Mouse (Mus musculus): ENCODE data around the gene Atp4a.

The Atp4a gene

GRCm38 (mm10) chr7:30711942-30712341, at the start of gene Atp4a:
Gene Atp4a, plus strand, starts transcription at chr7:30712209.
- in situ Hi-C loops (cut with MboI, MseI), result loop anchor here in 1 of 2 experiments (25.0 kb wide), 1 partner anchor 1100 kb away; no protein-coding TSS in a partner anchor

GRCm38 (mm10) chr7:30664529-30665200, 47.3 kb upstream of the Atp4a start, which contains the start of gene Haus5:
Gene Haus5, minus strand, starts transcription at chr7:30664994.
- in situ Hi-C loops (cut with MboI, MseI), result no loop called here

- in situ Hi-C loops (cut with MboI, MseI), result no loop called here
Observed at GRCm38 (mm10) chr7:30665321-30665720, 46.7 kb upstream of the Atp4a start.

- in situ Hi-C loops (cut with MboI, MseI), result no loop called here
Observed at GRCm38 (mm10) chr7:30669229-30669628, 42.8 kb upstream of the Atp4a start.

- in situ Hi-C loops (cut with MboI, MseI), result no loop called here
Observed at GRCm38 (mm10) chr7:30671480-30671879, 40.5 kb upstream of the Atp4a start, which contains the start of gene Pmis2. Gene Pmis2, minus strand, starts transcription at chr7:30671605.

- in situ Hi-C loops (cut with MboI, MseI), result no loop called here
Observed at GRCm38 (mm10) chr7:30678263-30678975, 33.6 kb upstream of the Atp4a start.

GRCm38 (mm10) chr7:30681897-30682296, 30.1 kb upstream of the Atp4a start:
- in situ Hi-C loops (cut with MboI, MseI), result loop anchor here (10.0 kb wide), 2 partner anchors 173 to 1067 kb away; partner anchors contain the start of gene Ffar3 (in 1 of the 2)

GRCm38 (mm10) chr7:30683425-30683824, 28.6 kb upstream of the Atp4a start:
- in situ Hi-C loops (cut with MboI, MseI), result loop anchor here (10.0 kb wide), 2 partner anchors 171 to 1069 kb away; partner anchors contain the start of gene Ffar3 (in 1 of the 2)

- in situ Hi-C loops (cut with MboI, MseI), result loop anchor here (10.0 kb wide), 2 partner anchors 166 to 1074 kb away; partner anchors contain the start of gene Ffar3 (in 1 of the 2)
Observed at GRCm38 (mm10) chr7:30688325-30688724, 23.7 kb upstream of the Atp4a start.

GRCm38 (mm10) chr7:30698101-30698500, 13.9 kb upstream of the Atp4a start:
- in situ Hi-C loops (cut with MboI, MseI), result no loop called here

- in situ Hi-C loops (cut with MboI, MseI), result no loop called here
Observed at GRCm38 (mm10) chr7:30698589-30698988, 13.4 kb upstream of the Atp4a start, which contains the start of gene 2200002J24Rik. Gene 2200002J24Rik, plus strand, starts transcription at chr7:30698926.

GRCm38 (mm10) chr7:30706214-30706882, 5.7 kb upstream of the Atp4a start:
- in situ Hi-C loops (cut with MboI, MseI), result loop anchor here in 1 of 2 experiments (25.0 kb wide), 1 partner anchor 1094 kb away; no protein-coding TSS in a partner anchor

GRCm38 (mm10) chr7:30707441-30707840, 4.6 kb upstream of the Atp4a start:
- in situ Hi-C loops (cut with MboI, MseI), result loop anchor here in 1 of 2 experiments (25.0 kb wide), 1 partner anchor 1095 kb away; no protein-coding TSS in a partner anchor

GRCm38 (mm10) chr7:30717006-30717715, 5.2 kb downstream of the Atp4a start:
- in situ Hi-C loops (cut with MboI, MseI), result loop anchor here in 1 of 2 experiments (25.0 kb wide), 1 partner anchor 1105 kb away; no protein-coding TSS in a partner anchor

- in situ Hi-C loops (cut with MboI, MseI), result loop anchor here in 1 of 2 experiments (25.0 kb wide), 1 partner anchor 1105 kb away; no protein-coding TSS in a partner anchor
Observed at GRCm38 (mm10) chr7:30717716-30718046, 5.7 kb downstream of the Atp4a start.

- in situ Hi-C loops (cut with MboI, MseI), result loop anchor here in 1 of 2 experiments (25.0 kb wide), 1 partner anchor 1107 kb away; no protein-coding TSS in a partner anchor
Observed at GRCm38 (mm10) chr7:30719669-30720068, 7.7 kb downstream of the Atp4a start.

GRCm38 (mm10) chr7:30721286-30721685, 9.3 kb downstream of the Atp4a start:
- in situ Hi-C loops (cut with MboI, MseI), result loop anchor here in 1 of 2 experiments (25.0 kb wide), 1 partner anchor 1109 kb away; no protein-coding TSS in a partner anchor

GRCm38 (mm10) chr7:30723274-30723953, 11.4 kb downstream of the Atp4a start:
- in situ Hi-C loops (cut with MboI, MseI), result loop anchor here in 1 of 2 experiments (25.0 kb wide), 1 partner anchor 1111 kb away; no protein-coding TSS in a partner anchor

GRCm38 (mm10) chr7:30728214-30728613, 16.2 kb downstream of the Atp4a start:
- in situ Hi-C loops (cut with MboI, MseI), result no loop called here

Measured in T-helper 17 cell (primary cell).